In genomic region chr6:33507134-33507533, GRCm38 (mm10) we compare ENCODE assay signal across 21 mouse cellular contexts.
DNase-seq lines count a peak whose midpoint lies in the region; ATAC-seq and TF ChIP-seq lines count a peak whose summit lies in the region.
"Had no signal": no experiment of that assay in that cellular context is flagged by ENCODE, and none has a peak within 500 bp of the region (broad histone marks: within the 10 kb centered on the region; RNA-seq: fewer than 3 reads in every experiment).

No protein-coding gene starts in this region.

- no peak for ATAC-seq in hindbrain, postnatal 0 days
- no peak for ATAC-seq in hindbrain, embryonic 13.5 days (ENCODE audit: low FRiP score)

- no peak overlapping the region for H3K4me2 ChIP-seq in hindbrain, postnatal 0 days (ENCODE audit: low read depth, low read length)
- H3K4me2 ChIP-seq in hindbrain, embryonic 13.5 days, result no peak overlapping the region
- H3K4me2 ChIP-seq: heart, embryonic 12.5 days; hindbrain, embryonic 12.5 days; limb, embryonic 13.5 days; liver, embryonic 13.5 days; lung, embryonic 14.5 days; stomach, embryonic 15.5 days had no signal

- no peaks in the 10 kb centered on the region for H3K4me1 ChIP-seq in hindbrain, postnatal 0 days (ENCODE audit: insufficient read depth, low read length)
- H3K4me1 ChIP-seq in hindbrain, embryonic 13.5 days (replicated peaks), result no peaks in the 10 kb centered on the region
- H3K4me1 ChIP-seq: embryonic facial prominence, embryonic 10.5 days; heart, embryonic 12.5 days; hindbrain, embryonic 12.5 days; limb, embryonic 13.5 days; liver, embryonic 13.5 days; stomach, embryonic 15.5 days had no signal

- no peaks in the 10 kb centered on the region for H3K9me3 ChIP-seq in hindbrain, postnatal 0 days (ENCODE audit: low read length)
- H3K9me3 ChIP-seq in hindbrain, embryonic 13.5 days, result no peaks in the 10 kb centered on the region
- H3K9me3 ChIP-seq: embryonic facial prominence, embryonic 10.5 days; heart, embryonic 12.5 days; hindbrain, embryonic 12.5 days; limb, embryonic 13.5 days; liver, embryonic 13.5 days; stomach, embryonic 15.5 days had no signal

- TF ChIP-seq CTCF in hindbrain, postnatal 0 days (IDR thresholded peaks at IDR 0.05; ENCODE audit: low read depth), result no peak

- H3K9ac ChIP-seq in hindbrain, postnatal 0 days (replicated peaks; ENCODE audit: low read length), result no peak overlapping the region
- H3K9ac ChIP-seq in hindbrain, embryonic 13.5 days, result no peak overlapping the region
- H3K9ac ChIP-seq: heart, embryonic 12.5 days; hindbrain, embryonic 12.5 days; limb, embryonic 13.5 days; liver, embryonic 13.5 days; lung, embryonic 14.5 days; stomach, embryonic 15.5 days had no signal

- H3K27me3 ChIP-seq in hindbrain, postnatal 0 days (ENCODE audit: insufficient read depth, low read length), result no peaks in the 10 kb centered on the region
- no peaks in the 10 kb centered on the region for H3K27me3 ChIP-seq in hindbrain, embryonic 13.5 days
- H3K27me3 ChIP-seq: heart, embryonic 12.5 days; hindbrain, embryonic 12.5 days; limb, embryonic 13.5 days; liver, embryonic 13.5 days; stomach, embryonic 15.5 days had no signal

- no peak overlapping the region for H3K27ac ChIP-seq in hindbrain, postnatal 0 days
- no peak overlapping the region for H3K27ac ChIP-seq in hindbrain, embryonic 13.5 days
- H3K27ac ChIP-seq: embryonic facial prominence, embryonic 10.5 days; gastrocnemius, adult 2 months; hindbrain, embryonic 12.5 days; limb, embryonic 13.5 days; liver, embryonic 13.5 days; stomach, embryonic 15.5 days had no signal

- peak; percentile 10 for DNase-seq in hindbrain, postnatal 0 days (ENCODE audit: low spot score)
- peak; percentile 95 for DNase-seq in brain, adult 2 months (ENCODE audit: low read depth, low spot score)
- DNase-seq in cerebellum, adult 11-12 months, result peak; percentile 81
- DNase-seq in cerebellum, postnatal 14 days, result peak; percentile 36 to 79
- DNase-seq in thymus, postnatal 0 days (ENCODE audit: low spot score), result no peak
- DNase-seq in ovary, postnatal 36 days (ENCODE audit: low spot score), result no peak
- DNase-seq in kidney, postnatal 14 days, result no peak
- DNase-seq: adrenal gland, adult 2 months; gastrocnemius, adult 2 months; heart, postnatal 14 days; kidney, adult 8-10 months; kidney, postnatal 25 days; liver, embryonic 13.5 days; lung, embryonic 14.5 days; lung, postnatal 4 days had no signal

- H3K4me3 ChIP-seq in hindbrain, postnatal 0 days (ENCODE audit: low read length), result no peak overlapping the region
- H3K4me3 ChIP-seq in hindbrain, embryonic 13.5 days, result no peak overlapping the region
- H3K4me3 ChIP-seq: embryonic facial prominence, embryonic 10.5 days; gastrocnemius, adult 2 months; heart, embryonic 12.5 days; hindbrain, embryonic 12.5 days; limb, embryonic 13.5 days; liver, embryonic 13.5 days; stomach, embryonic 15.5 days had no signal

- no peaks in the 10 kb centered on the region for H3K36me3 ChIP-seq in hindbrain, postnatal 0 days (ENCODE audit: insufficient read depth, low read length)
- no peaks in the 10 kb centered on the region for H3K36me3 ChIP-seq in hindbrain, embryonic 13.5 days
- H3K36me3 ChIP-seq: embryonic facial prominence, embryonic 10.5 days; heart, embryonic 12.5 days; hindbrain, embryonic 12.5 days; limb, embryonic 13.5 days; liver, embryonic 13.5 days; stomach, embryonic 15.5 days had no signal

Comparison
In these comparisons a context has a peak if more than half of its experiments do, and no peak if none do; other contexts are left out.
1. DNase-seq: peak in hindbrain, postnatal 0 days (single experiment), brain, adult 2 months (single experiment), cerebellum, adult 11-12 months (single experiment) and cerebellum, postnatal 14 days (2 of 2); none in thymus, postnatal 0 days (single experiment), ovary, postnatal 36 days (single experiment) and kidney, postnatal 14 days (single experiment).